Mouse (Mus musculus): Measurements from ENCODE around the gene Zc3h14. TPM values are rescaled to one million over a fixed set of nuclear protein-coding genes. Genes with fewer than 3 reads are reported as not detected.

Zc3h14 gene
- polyA plus RNA-seq, 1 experiment from 2014 or later, result 65.6 TPM

DNA sequence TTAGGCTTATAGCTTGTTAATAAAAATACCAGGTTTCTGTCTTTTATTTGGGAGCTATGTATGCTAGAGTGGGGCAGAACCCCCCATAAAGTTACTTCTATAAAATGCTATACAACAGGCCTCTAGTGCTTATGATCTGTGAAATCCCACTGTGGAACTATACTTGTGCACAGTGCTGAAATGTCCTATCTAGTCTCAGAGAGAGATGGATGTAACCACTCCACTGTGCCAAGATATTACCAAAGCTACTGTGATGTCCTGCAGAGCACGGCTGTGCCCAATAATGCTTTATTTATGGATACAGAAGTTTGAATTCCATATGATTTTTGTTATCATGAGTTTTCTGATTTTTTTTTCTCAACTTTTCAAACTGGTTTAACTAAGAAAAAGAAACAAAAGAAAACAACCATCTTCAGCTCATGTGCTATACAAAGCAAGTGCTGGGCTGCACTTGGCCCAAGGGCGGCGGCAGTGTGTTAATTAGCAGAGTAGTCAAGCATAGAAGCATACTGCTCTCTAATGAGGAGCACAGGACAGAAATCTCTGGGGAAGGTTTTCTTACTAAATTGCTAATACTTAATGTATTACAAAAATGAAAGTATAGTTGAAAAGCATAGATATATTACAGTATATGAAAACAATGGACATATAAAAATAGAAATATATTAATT is 57.4 kb downstream of the Zc3h14 start:
- H3K9ac ChIP-seq (ENCODE audit: low read depth, low read length), result no peak overlapping the region
- no peaks in the 10 kb centered on the region for H3K36me3 ChIP-seq (ENCODE audit: control insufficient read depth, insufficient read depth, low read length)
- H3K4me2 ChIP-seq (ENCODE audit: low read depth, low read length), result no peak overlapping the region
- 88% methylated on average over 3 of the region's 3 CpGs for WGBS
- no peak for ATAC-seq
- H3K27me3 ChIP-seq (replicated peaks; ENCODE audit: control insufficient read depth, insufficient read depth, low read length), result no peaks in the 10 kb centered on the region
- H3K9me3 ChIP-seq (ENCODE audit: control insufficient read depth, low read length), result no peaks in the 10 kb centered on the region
- no peak overlapping the region for H3K27ac ChIP-seq (ENCODE audit: low read length)
- H3K4me1 ChIP-seq (ENCODE audit: control insufficient read depth, insufficient read depth, low read length), result no peaks in the 10 kb centered on the region
- H3K4me3 ChIP-seq (ENCODE audit: low read length), result no peak overlapping the region

DNA sequence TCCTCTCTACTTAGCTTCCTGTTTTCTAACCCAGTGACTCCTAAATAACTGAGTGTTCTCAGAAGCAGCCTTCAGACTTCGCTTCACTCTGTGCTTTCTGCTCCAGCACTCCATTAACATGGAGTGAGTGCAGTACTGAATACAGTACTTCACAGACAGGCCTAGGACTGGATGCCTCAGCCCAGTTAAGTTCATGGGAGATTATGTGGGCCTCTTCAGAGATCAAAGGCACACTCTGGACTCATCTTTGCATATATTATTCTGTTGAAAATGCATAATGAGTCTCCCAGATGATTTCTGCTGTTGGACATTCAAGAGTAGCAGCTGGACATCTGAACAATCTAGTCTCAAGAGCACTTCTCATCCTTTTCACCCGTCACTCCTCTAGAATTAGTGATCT is 74.0 kb downstream of the Zc3h14 start:
- Histone ChIP-seq H3K4me1 (ENCODE audit: control insufficient read depth, insufficient read depth, low read length) (no peaks in the 10 kb centered on the region), H3K27me3 (replicated peaks; ENCODE audit: control insufficient read depth, insufficient read depth, low read length) (no peaks in the 10 kb centered on the region), H3K4me2 (ENCODE audit: low read depth, low read length) (no peak overlapping the region), H3K27ac (ENCODE audit: low read length) (no peak overlapping the region), H3K9ac (ENCODE audit: low read depth, low read length) (no peak overlapping the region), H3K9me3 (ENCODE audit: control insufficient read depth, low read length) (no peaks in the 10 kb centered on the region), H3K4me3 (ENCODE audit: low read length) (no peak overlapping the region), H3K36me3 (ENCODE audit: control insufficient read depth, insufficient read depth, low read length) (no peaks in the 10 kb centered on the region)
- 95% methylated on average over 2 of the region's 2 CpGs for WGBS
- ATAC-seq, result no peak

GRCm38 (mm10) chr12:98831122-98831521 is 84.4 kb downstream of the Zc3h14 start:
- ATAC-seq, result no peak
- 73% methylated on average over 7 of the region's 7 CpGs for WGBS

DNA sequence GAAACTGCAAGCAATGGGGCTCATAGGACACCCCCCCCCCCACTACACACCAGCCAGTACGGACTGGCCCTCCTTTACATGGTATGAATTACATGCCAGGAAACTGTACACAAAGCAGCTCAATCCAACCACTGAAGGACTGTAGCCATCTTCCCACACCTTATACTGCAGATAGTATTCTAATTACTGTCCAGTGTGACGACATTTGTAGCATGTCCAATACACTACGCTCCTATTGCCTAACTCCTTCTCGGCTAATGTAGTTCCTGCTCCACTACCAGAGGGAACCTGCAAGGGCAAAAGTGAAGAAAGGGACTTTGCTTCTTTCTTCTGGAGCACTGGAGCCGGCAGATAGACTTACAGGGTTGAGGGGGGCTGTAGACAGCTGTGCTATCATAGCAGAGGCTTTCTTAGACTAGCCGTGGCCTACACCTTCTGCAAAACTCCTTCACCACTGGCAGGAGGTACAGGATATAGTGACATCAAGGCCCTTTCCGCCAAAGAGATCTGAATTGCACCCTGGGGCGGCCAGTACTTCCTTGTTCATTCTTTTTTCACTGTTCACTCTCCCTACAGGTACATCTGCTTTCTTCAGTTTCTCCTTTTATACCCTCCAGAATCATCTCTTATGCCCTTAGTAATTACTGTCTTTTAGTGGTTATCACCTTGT is 86.3 kb downstream of the Zc3h14 start:
- H3K9ac ChIP-seq (ENCODE audit: low read depth, low read length), result no peak overlapping the region
- no peaks in the 10 kb centered on the region for H3K9me3 ChIP-seq (ENCODE audit: control insufficient read depth, low read length)
- WGBS, result 89% methylated on average over 8 of the region's 8 CpGs
- H3K27me3 ChIP-seq (replicated peaks; ENCODE audit: control insufficient read depth, insufficient read depth, low read length), result no peaks in the 10 kb centered on the region
- ATAC-seq, result no peak
- H3K27ac ChIP-seq (ENCODE audit: low read length), result no peak overlapping the region
- H3K4me2 ChIP-seq (ENCODE audit: low read depth, low read length), result no peak overlapping the region
- no peaks in the 10 kb centered on the region for H3K4me1 ChIP-seq (ENCODE audit: control insufficient read depth, insufficient read depth, low read length)
- no peak overlapping the region for H3K4me3 ChIP-seq (ENCODE audit: low read length)
- H3K36me3 ChIP-seq (ENCODE audit: control insufficient read depth, insufficient read depth, low read length), result no peaks in the 10 kb centered on the region

More at GRCm38 (mm10) chr12:98831122-98831521, 84.4 kb downstream of the Zc3h14 start:
- no peaks in the 10 kb centered on the region for H3K36me3 ChIP-seq (ENCODE audit: control insufficient read depth, insufficient read depth, low read length)
- no peaks in the 10 kb centered on the region for H3K9me3 ChIP-seq (ENCODE audit: control insufficient read depth, low read length)
- no peaks in the 10 kb centered on the region for H3K27me3 ChIP-seq (replicated peaks; ENCODE audit: control insufficient read depth, insufficient read depth, low read length)
- no peak overlapping the region for H3K9ac ChIP-seq (ENCODE audit: low read depth, low read length)
- H3K4me2 ChIP-seq (ENCODE audit: low read depth, low read length), result no peak overlapping the region
- H3K4me3 ChIP-seq (ENCODE audit: low read length), result no peak overlapping the region
- no peak overlapping the region for H3K27ac ChIP-seq (ENCODE audit: low read length)
- no peaks in the 10 kb centered on the region for H3K4me1 ChIP-seq (ENCODE audit: control insufficient read depth, insufficient read depth, low read length)

DNA sequence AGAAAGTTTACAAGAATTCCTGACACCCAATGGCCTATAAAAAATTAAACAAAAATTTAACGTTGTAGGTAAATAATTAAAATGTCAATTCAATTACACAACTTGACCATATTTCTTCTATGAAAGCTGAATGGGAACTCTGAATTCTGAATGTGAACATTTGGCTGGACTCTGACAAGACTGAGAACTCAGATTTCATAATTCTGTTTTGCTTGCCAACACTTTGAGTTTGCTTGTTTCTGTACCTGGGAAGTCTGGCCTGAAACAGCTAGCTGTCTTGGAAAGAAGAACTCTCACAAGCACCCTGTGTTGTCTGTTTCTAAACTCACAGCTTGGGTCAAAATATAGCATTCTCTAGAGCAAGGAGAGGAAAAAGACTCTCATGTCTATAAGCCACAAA is 87.1 kb downstream of the Zc3h14 start:
- Histone ChIP-seq H3K36me3 (ENCODE audit: control insufficient read depth, insufficient read depth, low read length) (no peaks in the 10 kb centered on the region), H3K4me2 (ENCODE audit: low read depth, low read length) (no peak overlapping the region), H3K4me3 (ENCODE audit: low read length) (no peak overlapping the region), H3K27ac (ENCODE audit: low read length) (no peak overlapping the region), H3K9me3 (ENCODE audit: control insufficient read depth, low read length) (no peaks in the 10 kb centered on the region), H3K27me3 (replicated peaks; ENCODE audit: control insufficient read depth, insufficient read depth, low read length) (no peaks in the 10 kb centered on the region), H3K9ac (ENCODE audit: low read depth, low read length) (no peak overlapping the region), H3K4me1 (ENCODE audit: control insufficient read depth, insufficient read depth, low read length) (no peaks in the 10 kb centered on the region)
- ATAC-seq, result no peak
- WGBS, result 43% methylated on average over 1 of the region's 1 CpGs

- no peaks in the 10 kb centered on the region for H3K9me3 ChIP-seq (ENCODE audit: control insufficient read depth, low read length)
These were observed 88.1 kb downstream of the Zc3h14 start for GRCm38 (mm10) chr12:98834879-98835278.

GRCm38 (mm10) chr12:98835466-98835865 is 88.7 kb downstream of the Zc3h14 start:
- H3K9ac ChIP-seq (ENCODE audit: low read depth, low read length), result no peak overlapping the region
- no peaks in the 10 kb centered on the region for H3K9me3 ChIP-seq (ENCODE audit: control insufficient read depth, low read length)
- no peak overlapping the region for H3K27ac ChIP-seq (ENCODE audit: low read length)
- H3K36me3 ChIP-seq (ENCODE audit: control insufficient read depth, insufficient read depth, low read length), result no peaks in the 10 kb centered on the region
- ATAC-seq, result no peak
- 91% methylated on average over 2 of the region's 2 CpGs for WGBS
- no peak overlapping the region for H3K4me2 ChIP-seq (ENCODE audit: low read depth, low read length)
- no peak overlapping the region for H3K4me3 ChIP-seq (ENCODE audit: low read length)
- no peaks in the 10 kb centered on the region for H3K27me3 ChIP-seq (replicated peaks; ENCODE audit: control insufficient read depth, insufficient read depth, low read length)
- H3K4me1 ChIP-seq (ENCODE audit: control insufficient read depth, insufficient read depth, low read length), result no peaks in the 10 kb centered on the region

More at GRCm38 (mm10) chr12:98834879-98835278, 88.1 kb downstream of the Zc3h14 start:
- H3K27ac ChIP-seq (ENCODE audit: low read length), result no peak overlapping the region
- no peaks in the 10 kb centered on the region for H3K4me1 ChIP-seq (ENCODE audit: control insufficient read depth, insufficient read depth, low read length)
- no peak overlapping the region for H3K9ac ChIP-seq (ENCODE audit: low read depth, low read length)
- H3K36me3 ChIP-seq (ENCODE audit: control insufficient read depth, insufficient read depth, low read length), result no peaks in the 10 kb centered on the region
- H3K27me3 ChIP-seq (replicated peaks; ENCODE audit: control insufficient read depth, insufficient read depth, low read length), result no peaks in the 10 kb centered on the region
- H3K4me3 ChIP-seq (ENCODE audit: low read length), result no peak overlapping the region
- WGBS, result 89% methylated on average over 2 of the region's 2 CpGs
- no peak overlapping the region for H3K4me2 ChIP-seq (ENCODE audit: low read depth, low read length)
- no peak for ATAC-seq

Other genes with a start within 250 kb of the Zc3h14 start
- 1.1 TPM in 2 replicates for gene Kcnk10, start 168.7 kb upstream of the Zc3h14 start, polyA plus RNA-seq (2015; fragmentation: Nextera tagmentation; extraction: Ambion mirVana)
- 7.5 and 8.6 TPM in 2 replicates for gene Spata7, start 118.8 kb upstream of the Zc3h14 start, polyA plus RNA-seq (2015; fragmentation: Nextera tagmentation; extraction: Ambion mirVana)
- 4.7 and 6.1 TPM in 2 replicates for gene Ptpn21, start 9.6 kb upstream of the Zc3h14 start, polyA plus RNA-seq (2015; fragmentation: Nextera tagmentation; extraction: Ambion mirVana)
- 4.9 and 5.1 TPM in 2 replicates for gene Eml5, start 154.5 kb downstream of the Zc3h14 start, polyA plus RNA-seq (2015; fragmentation: Nextera tagmentation; extraction: Ambion mirVana)
- gene Ttc8, start 173.6 kb downstream of the Zc3h14 start, polyA plus RNA-seq (2015; fragmentation: Nextera tagmentation; extraction: Ambion mirVana), result 13.1 and 14.6 TPM in 2 replicates

Measured in intestine, embryonic 16.5 days (tissue).